Mouse (Mus musculus) erythroblast, embryonic 14.5 days (primary cell): Measurements from ENCODE around the gene Ppp1r16b.

Experiments used
- GATA1 ChIP-seq: IDR thresholded peaks from 2 replicates; pipeline ENCODE4 v1.6.1; 2012; ENCODE audit warnings: low read length, inconsistent platforms, mixed read lengths
- TAL1 ChIP-seq: IDR thresholded peaks from 3 replicates; pipeline ENCODE4 v1.6.1; 2012; ENCODE audit warnings: low read length, inconsistent platforms, mixed read lengths

DNA sequence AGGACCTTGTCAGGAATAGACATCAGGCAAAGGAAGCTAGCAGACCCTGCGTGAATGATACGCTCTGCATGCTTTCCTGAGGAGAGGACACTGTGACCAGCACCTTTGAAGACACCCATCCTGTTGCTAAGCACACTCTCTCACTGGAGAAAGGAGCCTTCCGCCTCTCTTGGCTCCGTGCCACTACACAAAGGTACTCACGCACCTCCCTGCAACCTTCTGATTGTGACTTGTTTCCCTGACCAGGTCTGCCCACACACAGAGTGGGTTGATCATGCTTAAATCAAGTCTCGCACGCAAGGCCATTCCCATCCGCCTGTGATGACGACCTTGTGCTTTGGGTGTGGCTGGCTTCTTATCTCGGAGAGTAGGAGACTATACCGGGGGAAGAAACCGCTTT, 42.9 kb downstream of the Ppp1r16b start:
- no peak for TF ChIP-seq TAL1
- TF ChIP-seq GATA1: no peak
